Mouse (Mus musculus) adrenal gland, adult (tissue): ENCODE measurements at regions not wholly inside any gene's neighbourhood (a gene's known extent, or its start where the extent isn't known, plus 50 kb on each side); places are given as distances from the start of the nearest gene placed in this dataset.

Experiments used
- DNase-seq, 2 experiments: peaks; one replicate each; pipeline ENCODE4 v3.0.0; 2022 to 2023; ENCODE audit warnings: low spot score in 1 of 2; ENCODE audit not compliant: inconsistent age in 2 of 2

DNA sequence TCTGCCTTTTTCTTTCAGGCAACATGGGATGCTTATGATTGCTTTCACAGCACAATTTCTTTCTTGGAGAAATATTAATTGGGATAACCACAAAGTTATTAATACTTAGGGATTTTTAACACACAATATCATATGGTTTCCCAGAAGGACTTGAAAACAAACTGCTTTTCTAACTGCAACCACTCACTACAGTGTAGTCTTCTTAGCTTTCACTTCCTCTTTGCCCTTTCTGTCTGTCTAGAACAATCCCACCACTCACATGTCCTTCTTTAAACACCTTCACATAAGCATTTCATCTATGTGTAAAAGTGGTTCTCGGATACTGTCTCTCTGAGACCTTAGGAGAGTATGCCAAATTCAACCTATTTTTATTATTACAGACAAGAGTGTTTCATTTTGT lies 204.3 kb downstream of the C1d start:
- no peak for DNase-seq

DNA sequence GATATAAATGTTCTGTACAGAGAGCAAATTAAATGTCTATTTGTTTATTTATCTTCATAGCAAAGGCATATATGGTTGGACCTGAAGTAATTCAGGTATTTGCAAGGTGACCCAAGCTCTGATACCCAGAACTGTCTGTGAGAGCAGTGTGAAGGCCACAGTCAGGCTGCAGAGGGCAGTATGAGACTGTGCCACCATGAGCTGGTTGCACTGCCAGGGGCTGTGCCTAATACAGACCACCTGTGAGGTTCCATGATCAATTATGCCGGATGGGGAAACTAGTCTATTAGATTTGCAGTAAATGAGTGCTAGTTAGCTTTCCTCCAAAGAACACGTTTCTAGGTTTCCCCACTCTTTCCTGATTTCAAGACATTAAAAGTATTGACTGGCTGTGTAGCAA lies 207.5 kb downstream of the C1d start:
- peak in 1 of 2 experiments; percentile 55 for DNase-seq

DNA sequence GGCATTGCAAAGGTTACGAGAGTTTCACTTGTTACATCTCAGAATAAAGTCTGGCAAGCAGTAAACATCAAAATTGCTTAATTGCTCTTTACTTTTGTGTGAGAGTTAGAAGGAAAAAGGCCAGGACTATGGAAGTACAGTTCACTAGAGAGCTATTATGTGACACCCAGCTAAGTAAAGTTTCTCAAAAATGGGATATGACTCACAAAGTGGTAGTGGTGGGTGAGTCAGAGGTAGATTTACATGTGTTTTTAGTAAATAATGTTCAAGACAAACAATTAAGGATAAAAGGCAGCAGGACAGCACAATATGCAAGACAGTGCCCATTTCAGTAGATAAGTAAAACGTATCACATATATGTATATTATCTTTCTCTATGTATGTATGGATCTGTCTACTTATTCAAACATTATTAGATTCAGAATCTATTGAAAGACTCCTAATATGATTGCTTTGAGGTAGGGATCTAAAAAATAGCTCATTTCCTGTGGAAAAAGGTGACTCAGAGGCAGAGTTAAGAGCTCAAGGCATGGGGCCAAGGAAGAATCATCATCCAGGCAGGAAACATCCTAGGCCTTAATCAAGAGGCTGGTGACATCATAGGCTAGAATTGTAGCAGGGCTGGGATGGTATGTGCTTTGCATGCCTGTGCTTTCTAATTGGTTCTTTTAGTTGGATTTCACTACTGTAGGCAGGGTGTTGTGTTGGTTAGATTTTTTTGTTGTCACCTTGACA lies 211.2 kb downstream of the C1d start:
- DNase-seq, result peak; percentile 14 to 75

DNA sequence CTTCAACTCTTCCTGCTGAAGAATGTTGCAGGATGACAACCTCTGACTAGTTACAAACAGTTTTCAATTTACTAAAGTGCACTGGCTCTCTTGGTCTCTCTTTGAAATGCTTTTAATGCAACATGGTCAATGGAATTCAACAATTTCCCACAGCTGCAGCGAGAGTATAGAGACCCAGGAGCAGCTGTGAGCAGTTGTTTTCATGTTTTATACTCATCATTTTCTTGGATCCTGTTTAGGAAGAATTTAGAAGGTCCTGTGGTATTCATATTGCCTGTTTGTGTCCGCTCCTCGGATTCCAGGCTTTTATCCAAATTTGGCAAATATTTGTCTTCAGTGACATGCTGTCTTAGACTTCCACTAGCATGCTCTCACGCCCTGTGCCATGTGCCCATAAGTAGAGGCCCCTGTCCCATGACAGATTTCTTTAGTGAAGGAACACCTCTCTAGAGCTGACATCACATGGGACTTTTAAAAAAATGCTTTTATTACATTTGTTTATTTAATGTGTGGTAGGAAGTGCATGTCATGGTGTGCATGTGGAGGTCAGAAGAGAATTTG lies 224.1 kb downstream of the C1d start:
- DNase-seq, result no peak

DNA sequence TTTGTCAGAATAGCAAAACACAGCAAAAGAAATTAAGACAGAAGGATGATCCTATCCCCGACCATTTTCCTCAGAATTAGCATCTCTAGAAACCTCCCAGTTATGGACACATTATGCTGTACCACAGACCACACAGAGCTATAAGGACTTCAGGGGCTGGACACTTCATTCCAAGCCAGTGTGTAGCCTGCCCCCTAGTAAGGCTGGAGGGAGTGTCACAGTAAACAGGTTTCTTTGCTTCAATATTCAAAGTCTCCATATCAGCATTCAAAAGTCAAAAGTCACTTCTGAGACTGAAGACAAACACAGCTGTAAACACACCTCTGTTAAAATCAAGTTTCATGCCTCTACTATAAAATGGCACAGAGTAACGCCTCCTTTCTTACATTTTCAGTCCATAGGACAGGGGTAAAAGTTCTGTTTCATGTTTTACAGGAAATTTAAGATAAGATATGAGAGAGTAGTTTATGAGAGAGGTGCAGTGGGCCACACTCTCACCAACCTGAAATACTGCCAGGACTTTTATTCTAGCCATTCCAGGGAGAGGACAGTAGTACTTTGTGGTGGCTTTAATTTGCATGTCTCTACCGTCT lies 226.6 kb downstream of the C1d start:
- no peak for DNase-seq

DNA sequence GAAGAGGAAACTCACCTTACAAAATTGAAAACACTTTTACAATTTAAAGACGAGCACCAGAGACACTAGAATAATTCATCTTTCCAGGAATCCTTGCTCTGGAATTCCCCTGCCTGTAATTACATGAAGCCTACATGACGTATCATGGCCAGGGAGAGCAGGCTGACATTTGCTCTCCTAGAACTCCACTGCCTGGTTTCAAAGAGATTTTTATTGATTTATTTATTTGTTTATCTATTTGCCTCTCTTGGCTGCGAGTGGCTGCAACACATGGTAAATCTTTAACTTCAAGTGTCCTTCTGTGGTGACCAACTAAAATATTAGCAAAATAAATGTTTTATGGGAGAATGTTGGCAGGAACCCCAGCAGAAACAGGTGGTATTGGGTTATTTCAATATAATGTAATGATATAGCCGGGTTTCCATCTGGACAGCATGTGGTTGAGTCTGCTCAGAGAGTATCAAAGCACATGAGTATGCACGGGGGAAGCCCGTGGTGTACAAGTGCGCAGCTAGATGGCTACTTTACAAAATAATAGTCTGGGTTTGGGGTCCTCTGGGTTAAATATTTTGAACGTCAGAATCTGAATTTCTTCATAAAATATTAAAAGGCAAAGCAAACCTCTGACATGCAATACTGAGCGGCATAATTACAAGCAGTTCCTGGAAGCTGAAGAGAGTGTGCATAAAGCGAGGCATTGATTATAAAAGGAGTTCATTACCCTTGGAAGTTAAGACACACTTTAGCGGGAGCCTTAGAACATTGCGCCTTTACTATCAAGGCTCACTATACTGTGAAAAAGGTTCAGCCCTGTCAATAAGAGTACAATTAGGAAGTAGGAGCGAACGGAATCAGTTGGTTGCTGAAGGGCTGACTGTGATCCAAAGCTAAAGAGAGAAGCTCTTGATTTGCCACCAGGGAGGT lies 244.0 kb downstream of the C1d start:
- DNase-seq, result no peak

DNA sequence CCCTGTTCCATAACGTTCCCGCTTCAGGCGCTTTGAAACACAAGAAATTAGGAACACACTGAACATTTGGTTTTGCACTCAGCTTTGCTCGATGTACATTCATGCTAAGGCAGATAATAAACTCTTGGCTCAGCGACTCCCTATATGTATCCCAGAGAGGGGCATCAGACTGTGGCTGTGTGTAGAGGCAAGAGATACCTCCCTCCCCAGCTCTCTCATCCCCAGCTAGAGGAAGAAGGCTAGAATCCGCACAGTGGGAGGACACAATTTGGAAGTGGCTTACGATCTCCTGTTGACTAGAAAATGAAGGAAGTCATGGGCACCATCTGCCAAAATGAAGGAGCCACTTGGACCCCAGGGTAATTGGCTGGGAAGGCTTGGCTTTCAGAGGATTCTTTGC lies 244.7 kb downstream of the C1d start:
- DNase-seq, result no peak

DNA sequence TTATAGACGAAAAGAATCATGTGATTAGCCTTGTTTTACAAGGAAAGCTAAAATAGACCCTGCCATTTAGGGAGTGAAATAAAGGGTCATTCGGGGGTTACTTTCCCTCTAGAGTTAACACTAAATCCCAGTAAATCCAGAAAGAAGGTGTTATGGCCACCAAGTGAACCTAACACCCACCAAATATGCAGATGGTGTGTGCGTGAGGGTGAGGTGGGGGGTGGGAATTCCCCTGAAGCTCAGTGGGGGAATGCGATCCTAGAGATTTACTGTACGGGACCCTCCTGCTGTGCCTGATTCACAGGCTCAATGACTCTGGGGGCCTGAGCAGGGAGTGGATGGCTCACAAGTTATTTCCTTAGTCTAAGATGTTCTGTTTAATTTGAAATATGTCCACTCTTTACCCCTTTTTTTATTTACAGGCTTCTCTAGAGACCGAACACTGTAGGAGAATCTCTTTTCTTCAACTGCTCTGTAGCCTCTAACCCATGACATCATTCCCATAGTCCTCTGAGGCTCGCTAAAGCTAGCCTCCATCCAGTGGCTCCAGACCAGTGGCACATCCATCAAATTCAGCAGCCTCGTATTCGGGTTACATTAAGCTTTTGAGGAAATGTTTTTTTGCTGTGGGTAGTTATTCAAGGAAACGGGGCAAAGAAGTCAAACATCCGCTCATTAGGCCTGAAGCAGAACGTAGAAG lies 265.0 kb downstream of the C1d start:
- DNase-seq, result no peak

DNA sequence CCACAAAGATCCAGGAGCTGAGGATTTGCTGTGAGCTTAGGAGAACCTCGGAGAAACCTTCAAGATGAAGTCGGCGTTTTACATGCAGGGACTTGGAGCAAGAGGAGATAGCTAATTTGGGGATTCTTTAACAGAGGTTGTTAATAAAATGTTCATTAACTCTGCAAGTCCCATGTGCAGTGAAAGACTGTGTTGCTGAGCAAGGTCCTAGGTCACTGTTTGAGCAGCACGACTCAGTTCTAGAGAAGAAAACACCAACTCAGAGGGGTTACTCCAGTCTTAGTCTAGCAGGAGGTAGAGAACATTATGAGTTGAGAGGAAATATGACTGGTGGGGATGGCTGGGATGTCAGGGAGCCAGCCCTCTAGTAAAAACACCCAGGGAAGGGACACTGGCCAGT lies 265.9 kb downstream of the C1d start:
- DNase-seq, result no peak

DNA sequence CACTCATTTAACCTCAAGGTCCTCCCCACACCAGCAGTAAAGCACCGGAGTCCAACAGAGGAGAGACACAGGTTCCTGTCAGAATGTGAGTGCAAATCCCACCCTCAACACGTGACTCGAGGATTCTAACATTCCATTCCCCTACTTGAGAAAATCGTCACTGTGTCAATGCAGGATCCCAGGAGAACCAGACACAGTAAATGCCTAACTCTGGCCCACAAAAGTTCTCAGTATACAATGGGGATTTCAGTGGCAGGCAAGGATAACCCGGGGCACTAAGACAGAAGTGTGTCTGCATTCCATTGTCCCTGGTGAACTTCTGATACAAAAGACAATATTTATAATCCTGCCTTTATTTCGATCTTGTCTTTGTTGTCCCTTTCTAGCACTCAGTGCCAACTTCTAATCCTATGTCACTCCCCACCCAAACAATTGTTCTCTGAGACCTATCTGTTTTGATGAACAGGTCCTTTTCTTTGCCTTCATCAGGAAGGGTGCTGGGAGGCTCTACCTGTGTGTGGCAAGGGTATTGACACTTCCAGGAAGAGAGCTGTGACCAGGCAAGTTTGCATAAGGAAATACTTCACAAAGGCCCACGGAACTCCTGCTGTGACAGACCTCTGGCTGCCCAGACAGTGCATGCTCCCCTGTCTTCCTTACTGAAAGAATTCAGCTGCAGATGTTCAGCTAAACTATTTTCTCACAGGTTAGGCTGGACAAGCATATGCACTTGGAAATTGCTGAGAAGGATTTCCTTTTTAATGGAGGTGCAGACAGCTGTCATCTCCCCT lies 267.8 kb downstream of the C1d start:
- no peak for DNase-seq

DNA sequence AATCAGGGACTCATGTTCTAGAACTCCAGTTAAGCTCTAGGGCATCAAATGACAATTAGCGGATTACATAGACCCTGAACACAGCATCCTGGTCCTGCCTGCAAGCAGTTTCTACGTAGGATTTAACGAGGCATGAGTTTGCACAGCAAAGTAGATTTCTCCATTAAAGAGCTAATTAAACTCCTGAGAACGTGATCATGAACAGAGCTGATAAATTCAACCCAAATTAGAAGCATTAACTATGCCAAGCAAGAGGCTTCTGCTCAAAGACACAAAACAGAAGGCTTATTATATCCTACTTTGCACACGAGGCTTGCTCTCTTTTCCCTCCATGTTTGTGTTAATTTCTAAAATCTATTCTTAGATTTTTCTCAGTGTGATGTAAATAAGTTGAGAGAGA lies 269.1 kb downstream of the C1d start:
- DNase-seq, result no peak

DNA sequence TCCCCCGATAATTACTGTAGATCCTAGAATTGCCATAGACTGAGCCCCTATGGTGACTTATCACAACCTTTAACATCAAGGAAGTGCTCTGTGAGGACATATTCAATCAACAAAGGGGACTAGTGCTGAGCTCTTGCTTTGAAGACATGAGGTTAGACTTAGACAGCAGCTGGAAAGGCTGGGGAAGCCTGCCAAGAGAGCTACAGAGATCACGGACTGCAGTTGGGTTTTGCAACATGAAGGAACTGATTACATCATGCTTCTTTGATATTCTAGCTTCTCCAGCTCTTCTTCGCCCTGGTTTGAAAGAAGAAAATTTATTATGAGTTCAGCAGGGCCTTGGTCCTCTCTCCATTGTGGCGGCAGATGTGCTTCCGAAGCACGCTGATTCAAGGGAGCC lies 271.2 kb downstream of the C1d start:
- peak in 1 of 2 experiments; percentile 36 for DNase-seq

DNA sequence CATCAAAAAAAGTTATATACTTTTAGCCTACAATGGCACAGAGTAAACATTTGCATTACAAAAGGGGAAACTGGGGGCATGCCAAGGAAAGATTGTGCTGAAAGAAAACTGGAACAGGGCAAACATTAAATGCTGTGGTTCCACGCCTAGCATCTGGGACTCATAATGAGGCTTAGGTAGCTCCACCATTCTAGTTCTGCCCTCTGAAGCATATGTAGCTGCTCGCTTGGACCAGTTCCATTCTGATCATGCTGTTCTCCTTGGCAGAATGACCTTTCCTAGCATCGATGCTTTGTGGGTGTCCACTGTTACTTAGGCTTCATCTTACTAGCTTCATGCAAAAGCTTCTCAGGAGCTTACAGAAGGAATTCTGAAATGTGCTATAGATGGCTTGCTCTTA lies 276.3 kb downstream of the C1d start:
- no peak for DNase-seq

DNA sequence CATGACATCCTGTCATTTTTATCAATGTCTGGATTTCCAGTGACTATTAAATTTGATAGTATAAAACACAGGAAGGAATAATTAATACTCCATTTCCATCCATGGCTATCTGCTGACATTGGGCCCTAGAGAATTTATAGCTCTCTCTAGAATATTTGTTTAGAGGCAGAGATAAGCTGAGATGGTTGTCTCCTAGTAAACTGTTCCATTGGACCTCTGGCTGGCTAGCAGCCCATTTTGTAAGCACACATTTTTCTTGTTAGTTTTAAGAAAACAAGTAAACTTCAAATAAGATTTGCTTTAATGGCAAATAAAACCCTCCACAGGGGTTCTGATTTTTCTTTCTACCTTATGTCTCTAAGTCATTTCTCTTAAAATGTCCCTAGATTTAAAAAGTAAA lies 288.9 kb downstream of the C1d start:
- DNase-seq, result no peak

DNA sequence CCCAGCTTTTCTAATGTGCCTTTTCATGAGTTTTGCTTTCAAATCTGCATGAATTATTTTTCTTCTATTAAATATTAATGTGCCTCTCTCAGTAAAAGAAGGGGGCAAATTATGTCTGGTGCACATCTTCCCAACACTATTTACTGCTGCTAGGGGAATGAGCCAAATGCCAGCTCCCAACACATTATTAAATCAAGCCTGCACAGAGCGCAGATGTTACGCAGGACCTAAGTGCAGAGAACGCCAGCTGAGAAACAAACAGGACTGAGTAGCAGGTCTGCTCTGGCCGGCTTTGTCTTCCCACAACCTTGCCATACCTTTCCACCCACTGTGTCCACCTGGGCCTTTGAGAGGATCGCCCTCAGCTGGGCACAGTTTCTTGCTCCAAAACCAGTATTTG lies 291.8 kb downstream of the C1d start:
- peak; percentile 4 to 32 for DNase-seq

DNA sequence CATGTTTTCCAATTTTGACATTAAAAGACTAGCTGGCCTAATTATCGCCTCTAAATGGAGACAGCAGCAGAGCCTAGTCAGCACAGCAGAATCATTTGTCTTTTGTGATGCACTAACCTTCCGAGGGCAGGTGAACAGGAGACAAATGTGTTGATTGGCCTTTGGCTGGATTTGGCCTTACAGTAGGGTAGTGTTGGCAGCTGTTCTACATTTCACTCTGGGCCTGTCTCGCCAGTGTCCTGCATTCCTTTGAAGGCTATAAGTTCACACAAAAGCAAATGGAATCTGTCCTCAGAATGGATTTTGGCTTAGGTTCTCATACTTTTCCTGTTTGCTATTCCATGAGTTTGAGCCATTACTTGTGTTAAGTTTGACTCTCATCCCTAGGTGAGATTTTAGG lies 297.9 kb downstream of the C1d start:
- no peak for DNase-seq

DNA sequence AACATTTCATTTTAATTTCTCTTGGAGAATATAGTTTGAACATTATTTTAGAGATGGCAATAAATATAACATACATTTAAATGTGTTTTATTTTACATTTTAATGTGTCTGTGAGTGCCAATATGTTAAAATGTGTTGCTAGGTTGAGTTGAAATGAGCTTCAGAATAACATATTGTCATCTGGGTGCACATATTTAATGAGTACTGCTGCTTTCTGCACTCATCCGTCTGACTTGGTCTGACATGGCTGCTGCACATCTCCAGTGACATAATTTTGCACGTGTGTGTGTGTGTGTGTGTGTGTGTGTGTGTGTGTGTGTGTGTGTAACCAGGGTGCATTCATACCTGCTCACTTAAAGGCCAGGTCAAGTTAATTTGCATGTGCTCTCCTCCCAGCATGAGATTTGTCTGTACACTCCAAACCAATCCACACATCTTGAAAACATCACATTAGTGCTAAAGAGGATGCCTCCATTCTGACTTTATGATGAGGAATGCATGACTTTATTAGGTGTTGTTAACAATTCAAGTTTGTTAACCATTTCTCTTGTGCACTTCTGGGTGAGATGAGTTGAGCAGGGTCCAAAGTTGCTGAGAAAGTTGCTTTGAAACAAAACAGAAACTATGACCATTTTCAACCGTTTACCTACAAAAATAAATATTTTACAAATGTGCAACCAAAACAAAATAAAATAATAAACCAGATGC lies 334.6 kb downstream of the C1d start:
- no peak for DNase-seq

DNA sequence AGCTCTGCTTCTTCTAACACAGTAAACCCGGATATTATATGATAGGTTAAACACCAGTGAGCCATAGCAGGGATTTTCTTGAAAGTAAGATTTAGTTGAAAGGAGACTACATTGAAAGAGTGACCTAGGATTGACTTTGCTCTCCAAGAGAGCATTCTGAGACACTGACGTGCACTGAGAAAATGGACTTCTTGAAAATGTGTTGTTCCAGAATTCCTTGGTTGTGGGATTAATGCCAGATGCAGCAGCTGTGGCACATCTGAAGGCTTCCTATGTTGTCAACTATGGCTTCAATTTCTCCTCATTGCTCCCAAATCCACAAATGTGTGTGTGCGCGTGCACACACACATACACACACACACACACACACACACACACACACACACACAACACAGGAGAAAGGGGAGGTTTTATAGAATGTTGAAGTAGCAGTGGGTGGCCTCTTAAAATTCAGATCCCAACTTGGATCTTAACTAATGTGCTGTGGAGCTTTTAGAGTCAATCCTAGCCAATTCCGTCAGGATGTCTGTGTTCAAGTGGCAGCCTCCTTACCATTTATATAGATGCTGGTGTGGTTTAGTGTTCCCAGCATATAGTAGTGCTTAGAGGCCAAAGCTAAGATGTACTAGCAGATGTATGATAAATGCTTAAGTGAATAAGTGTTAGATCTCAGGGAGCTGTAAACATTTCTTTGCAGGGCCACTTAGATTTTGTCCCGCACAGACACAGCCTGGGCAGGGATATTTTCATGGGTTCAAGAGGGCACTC lies 346.5 kb downstream of the C1d start:
- DNase-seq, result no peak
